Mouse (Mus musculus): ENCODE results near the gene Stk10. TPM values are rescaled to one million over a fixed set of nuclear protein-coding genes. Genes with fewer than 3 reads are reported as not detected.
"Not testable (repeated sequence)": the region's sequence is repeated elsewhere in the genome, so short reads cannot be mapped to it uniquely, and the experiment has no call there.

Stk10 gene
- polyA plus RNA-seq, 1 experiment from 2014 or later = 2.3 TPM

DNA sequence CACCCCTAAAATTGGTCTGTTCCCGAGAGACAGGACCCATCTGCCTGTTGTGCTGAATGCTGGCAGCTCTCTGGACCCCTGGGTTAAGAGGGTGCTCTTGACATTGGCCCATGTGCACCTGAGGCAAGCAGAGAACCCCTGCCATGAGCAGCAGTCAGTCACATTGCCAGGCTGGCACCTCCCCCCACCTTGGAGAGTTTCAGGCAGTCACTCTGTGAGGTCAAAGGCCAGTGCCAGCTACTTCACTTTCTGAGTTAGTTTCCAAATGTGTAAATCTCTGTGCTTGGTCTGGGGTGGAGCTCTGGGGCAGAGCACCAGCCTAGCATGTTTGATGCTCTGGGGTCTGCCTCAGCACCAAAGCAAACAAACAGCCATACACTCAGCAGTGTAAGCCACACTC is 84.9 kb downstream of the Stk10 start:
- 84% methylated on average over 1 of the region's 1 CpGs for WGBS
- H3K4me3 ChIP-seq (replicated peaks) = no peak overlapping the region
- ATAC-seq (ENCODE audit: low FRiP score) = no peak

DNA sequence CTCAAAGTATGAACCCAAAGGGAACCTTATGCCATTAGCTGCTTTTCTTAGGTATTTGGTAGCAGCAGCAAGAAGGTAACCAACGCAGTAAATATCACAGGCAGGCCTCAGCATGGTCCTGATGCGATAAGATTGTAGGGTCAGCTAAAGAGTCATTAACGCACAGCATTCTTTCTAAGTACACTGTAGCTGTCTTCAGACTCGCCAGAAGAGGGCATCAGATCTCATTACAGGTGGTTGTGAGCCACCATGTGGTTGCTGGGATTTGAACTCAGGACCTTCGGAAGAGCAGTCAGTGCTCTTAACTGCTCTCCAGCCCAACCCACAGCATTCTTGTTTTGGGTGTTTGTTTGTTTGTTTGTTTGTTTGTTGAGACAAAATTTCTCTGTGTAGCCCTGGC is 85.5 kb downstream of the Stk10 start:
- H3K27me3 ChIP-seq (replicated peaks) = not testable (repeated sequence)

More for the DNA sequence above, 84.9 kb downstream of the Stk10 start:
- Histone ChIP-seq H3K27me3 (replicated peaks) (no peaks in the 10 kb centered on the region), H3K4me2 (no peak overlapping the region), H3K4me1 (peaks cover 17% of the 10 kb centered on the region), H3K9me3 (replicated peaks) (no peaks in the 10 kb centered on the region), H3K36me3 (0 out of 2 replicates have a peak, but pooled peaks cover 4% of the 10 kb centered on the region), H3K9ac (replicated peaks) (no peak overlapping the region), H3K27ac (replicated peaks) (no peak overlapping the region)

DNA sequence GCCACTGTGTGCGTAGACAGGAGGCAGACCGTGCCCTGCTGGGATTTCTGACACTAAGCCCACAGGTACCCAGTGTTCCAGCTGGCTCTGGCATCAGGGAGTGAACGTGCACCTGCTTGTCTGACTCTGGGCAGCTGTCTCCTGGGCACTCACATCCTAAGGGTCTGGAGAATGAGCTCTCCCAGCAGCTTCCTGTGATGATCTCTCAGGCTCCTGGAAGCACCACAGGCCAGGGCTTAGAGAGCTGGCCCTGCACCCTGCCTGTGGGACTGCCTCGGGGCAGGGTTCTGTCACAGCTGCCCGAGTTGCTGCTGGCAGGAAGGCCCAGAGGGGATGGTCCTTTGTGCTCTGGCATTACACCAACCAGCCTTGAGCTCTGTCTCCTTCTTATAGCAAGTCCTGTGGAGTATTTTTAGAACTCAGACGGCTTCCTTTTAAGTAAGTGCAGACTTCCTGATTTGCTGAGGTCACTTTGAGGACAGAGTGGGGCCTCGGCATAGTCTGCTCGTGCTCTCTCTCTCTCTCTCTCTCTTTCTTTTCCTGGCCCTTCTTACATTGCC is 86.2 kb downstream of the Stk10 start:
- H3K9me3 ChIP-seq (replicated peaks) = no peaks in the 10 kb centered on the region
- H3K4me1 ChIP-seq = peaks cover 20% of the 10 kb centered on the region
- H3K4me2 ChIP-seq = no peak overlapping the region
- ATAC-seq (ENCODE audit: low FRiP score) = no peak
- H3K27me3 ChIP-seq (replicated peaks) = no peaks in the 10 kb centered on the region
- H3K4me3 ChIP-seq (replicated peaks) = no peak overlapping the region
- no peaks in the 10 kb centered on the region for H3K36me3 ChIP-seq
- no peak overlapping the region for H3K9ac ChIP-seq (replicated peaks)
- 0 out of 2 replicates have a peak overlapping the region, but pooled peaks have one; percentile 23 for H3K27ac ChIP-seq (replicated peaks)
- 40% methylated on average over 8 of the region's 8 CpGs for WGBS

More for the DNA sequence above, 85.5 kb downstream of the Stk10 start:
- H3K27ac ChIP-seq (replicated peaks); H3K9me3 ChIP-seq (replicated peaks); H3K9ac ChIP-seq (replicated peaks); H3K36me3 ChIP-seq; H3K4me3 ChIP-seq (replicated peaks); ATAC-seq (ENCODE audit: low FRiP score); H3K4me2 ChIP-seq: not testable (repeated sequence)
- 83% methylated on average over 5 of the region's 5 CpGs for WGBS
- H3K4me1 ChIP-seq = peaks cover 20% of the 10 kb centered on the region

- Histone ChIP-seq H3K9ac (replicated peaks) (no peak overlapping the region), H3K4me1 (peaks cover 20% of the 10 kb centered on the region), H3K4me3 (replicated peaks) (no peak overlapping the region), H3K27ac (replicated peaks) (no peak overlapping the region; the same call in 1 of the 2 replicates), H3K4me2 (no peak overlapping the region), H3K36me3 (no peaks in the 10 kb centered on the region), H3K9me3 (replicated peaks) (no peaks in the 10 kb centered on the region), H3K27me3 (replicated peaks) (no peaks in the 10 kb centered on the region)
- 65% methylated on average over 6 of the region's 6 CpGs for WGBS
- ATAC-seq (ENCODE audit: low FRiP score) = peak; percentile 12; the same call in 1 of the 2 replicates
These were observed 86.9 kb downstream of the Stk10 start for GRCm38 (mm10) chr11:32619866-32620456.

DNA sequence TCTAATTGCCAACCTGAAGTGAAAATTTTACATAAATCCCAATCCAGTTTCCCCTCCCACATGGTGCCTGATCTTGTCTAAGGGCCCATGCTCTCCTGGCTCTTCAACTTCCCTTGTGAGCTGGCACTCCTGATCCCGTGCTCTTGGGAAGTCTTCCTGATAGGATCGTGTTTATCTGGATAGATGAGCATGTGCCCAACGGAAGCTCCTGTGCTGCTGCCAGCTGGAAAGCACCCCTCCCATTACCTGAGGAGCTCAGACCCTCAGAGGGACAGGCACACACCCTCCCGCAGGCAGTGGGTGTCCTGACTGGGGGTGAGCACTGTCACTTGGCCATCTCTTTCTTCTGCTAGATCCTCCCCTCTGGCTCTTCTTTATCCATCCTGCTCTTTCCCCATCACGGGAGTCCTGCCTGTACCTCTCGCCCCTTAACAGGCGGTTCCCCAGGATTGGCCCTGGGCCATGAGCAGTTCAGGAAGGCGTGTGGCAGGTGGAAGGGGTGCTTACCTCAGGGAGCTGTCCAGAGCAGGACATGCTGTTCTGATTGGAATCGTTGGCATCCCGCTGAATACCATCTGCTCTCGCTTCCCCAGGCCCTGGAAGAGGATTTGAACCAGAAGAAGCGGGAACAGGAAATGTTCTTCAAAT is 88.8 kb downstream of the Stk10 start:
- no peak for ATAC-seq (ENCODE audit: low FRiP score)

DNA sequence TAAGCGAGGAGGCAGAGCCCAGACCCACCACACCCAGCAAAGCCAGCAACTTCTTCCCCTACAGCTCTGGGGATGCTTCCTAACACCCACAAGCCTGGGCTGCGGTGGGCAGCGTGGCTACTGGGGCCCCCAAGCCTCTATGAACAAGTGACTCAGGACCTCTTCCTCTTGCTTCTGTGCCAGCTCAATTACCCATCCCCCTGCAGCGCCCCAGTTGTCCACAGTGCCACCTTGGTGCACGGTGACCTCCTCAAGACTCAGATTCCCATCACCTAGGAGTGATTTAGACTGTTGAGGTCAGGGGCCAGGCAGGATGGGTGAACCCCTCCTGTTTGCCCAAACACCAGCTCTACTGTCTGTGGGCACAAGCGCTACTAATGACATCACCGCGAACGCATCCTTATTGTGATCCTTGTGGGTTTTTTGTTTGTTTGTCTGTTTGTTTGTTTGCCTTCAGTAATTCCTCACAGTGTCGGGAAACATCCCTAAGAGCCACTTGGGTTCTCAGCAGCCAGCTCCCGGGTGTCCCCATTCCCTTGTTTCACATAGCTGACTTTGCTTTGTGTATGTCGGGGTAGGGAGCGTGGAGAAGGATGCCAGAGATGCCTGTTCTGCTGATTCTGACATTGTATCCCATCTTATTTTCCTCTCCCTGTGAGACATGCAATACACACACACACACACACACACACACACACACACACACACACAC is 89.5 kb downstream of the Stk10 start:
- 83% methylated on average over 13 of the region's 13 CpGs for WGBS

More for the DNA sequence above, 88.8 kb downstream of the Stk10 start:
- H3K9me3 ChIP-seq (replicated peaks) = no peaks in the 10 kb centered on the region
- no peak overlapping the region for H3K4me2 ChIP-seq
- H3K4me1 ChIP-seq = peaks cover 20% of the 10 kb centered on the region
- no peaks in the 10 kb centered on the region for H3K36me3 ChIP-seq
- no peak overlapping the region for H3K27ac ChIP-seq (replicated peaks)
- H3K4me3 ChIP-seq (replicated peaks) = no peak overlapping the region
- no peaks in the 10 kb centered on the region for H3K27me3 ChIP-seq (replicated peaks)
- 81% methylated on average over 12 of the region's 12 CpGs for WGBS
- no peak overlapping the region for H3K9ac ChIP-seq (replicated peaks)

GRCm38 (mm10) chr11:32623236-32623635 is 90.1 kb downstream of the Stk10 start:
- H3K36me3 ChIP-seq = no peaks in the 10 kb centered on the region
- H3K27ac ChIP-seq (replicated peaks) = no peak overlapping the region
- peak; percentile 36; the same call in 1 of the 2 replicates for ATAC-seq (ENCODE audit: low FRiP score)
- no peaks in the 10 kb centered on the region for H3K27me3 ChIP-seq (replicated peaks)
- 67% methylated on average over 5 of the region's 5 CpGs for WGBS
- H3K4me3 ChIP-seq (replicated peaks) = no peak overlapping the region
- no peak overlapping the region for H3K4me2 ChIP-seq
- H3K9me3 ChIP-seq (replicated peaks) = no peaks in the 10 kb centered on the region
- H3K4me1 ChIP-seq = peaks cover 20% of the 10 kb centered on the region
- H3K9ac ChIP-seq (replicated peaks) = no peak overlapping the region

More for the DNA sequence above, 89.5 kb downstream of the Stk10 start:
- Histone ChIP-seq H3K36me3 (no peaks in the 10 kb centered on the region), H3K4me3 (replicated peaks) (no peak overlapping the region), H3K4me2 (no peak overlapping the region), H3K27me3 (replicated peaks) (no peaks in the 10 kb centered on the region), H3K9me3 (replicated peaks) (no peaks in the 10 kb centered on the region), H3K4me1 (peaks cover 20% of the 10 kb centered on the region), H3K9ac (replicated peaks) (no peak overlapping the region), H3K27ac (replicated peaks) (no peak overlapping the region)
- no peak for ATAC-seq (ENCODE audit: low FRiP score)

DNA sequence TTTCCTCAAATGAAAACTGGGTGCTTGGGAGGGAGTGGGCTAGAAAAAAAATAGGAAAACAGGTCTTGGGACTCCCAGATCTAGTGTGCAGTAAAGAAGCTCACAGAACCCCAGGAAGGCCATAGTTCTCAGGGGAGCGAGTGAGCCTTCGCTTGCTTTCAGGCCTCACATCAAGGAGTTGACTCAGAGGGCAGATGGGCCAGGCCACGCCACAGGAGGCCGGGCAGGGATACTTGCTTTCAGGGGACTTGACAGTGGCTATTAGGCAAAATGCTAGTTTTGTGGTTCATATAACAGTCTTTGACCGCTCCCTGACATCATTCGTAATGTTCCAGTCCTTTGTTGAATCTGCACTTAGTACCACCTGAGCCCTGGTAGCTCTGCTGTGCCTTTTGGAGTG is 90.8 kb downstream of the Stk10 start:
- Histone ChIP-seq H3K36me3 (no peaks in the 10 kb centered on the region), H3K27me3 (replicated peaks) (no peaks in the 10 kb centered on the region), H3K4me3 (replicated peaks) (no peak overlapping the region), H3K4me1 (peaks cover 19% of the 10 kb centered on the region), H3K9ac (replicated peaks) (no peak overlapping the region), H3K27ac (replicated peaks) (no peak overlapping the region), H3K4me2 (no peak overlapping the region), H3K9me3 (replicated peaks) (no peaks in the 10 kb centered on the region)
- no peak for ATAC-seq (ENCODE audit: low FRiP score)
- 76% methylated on average over 6 of the region's 6 CpGs for WGBS

- no peak overlapping the region for H3K9ac ChIP-seq (replicated peaks)
- 0 out of 2 replicates have a peak, but pooled peaks cover 8% of the 10 kb centered on the region for H3K4me1 ChIP-seq
- no peak overlapping the region for H3K4me3 ChIP-seq (replicated peaks)
- 50% methylated on average over 1 of the region's 1 CpGs for WGBS
- H3K9me3 ChIP-seq (replicated peaks) = no peaks in the 10 kb centered on the region
- no peak overlapping the region for H3K27ac ChIP-seq (replicated peaks)
- no peaks in the 10 kb centered on the region for H3K27me3 ChIP-seq (replicated peaks)
- no peak overlapping the region for H3K4me2 ChIP-seq
- no peak for ATAC-seq (ENCODE audit: low FRiP score)
- H3K36me3 ChIP-seq = no peaks in the 10 kb centered on the region
These were observed 92.6 kb downstream of the Stk10 start for GRCm38 (mm10) chr11:32625677-32626076.

GRCm38 (mm10) chr11:32626079-32626478 is 93.0 kb downstream of the Stk10 start:
- 76% methylated on average over 6 of the region's 6 CpGs for WGBS
- ATAC-seq (ENCODE audit: low FRiP score) = no peak
- 0 out of 2 replicates have a peak, but pooled peaks cover 8% of the 10 kb centered on the region for H3K4me1 ChIP-seq

DNA sequence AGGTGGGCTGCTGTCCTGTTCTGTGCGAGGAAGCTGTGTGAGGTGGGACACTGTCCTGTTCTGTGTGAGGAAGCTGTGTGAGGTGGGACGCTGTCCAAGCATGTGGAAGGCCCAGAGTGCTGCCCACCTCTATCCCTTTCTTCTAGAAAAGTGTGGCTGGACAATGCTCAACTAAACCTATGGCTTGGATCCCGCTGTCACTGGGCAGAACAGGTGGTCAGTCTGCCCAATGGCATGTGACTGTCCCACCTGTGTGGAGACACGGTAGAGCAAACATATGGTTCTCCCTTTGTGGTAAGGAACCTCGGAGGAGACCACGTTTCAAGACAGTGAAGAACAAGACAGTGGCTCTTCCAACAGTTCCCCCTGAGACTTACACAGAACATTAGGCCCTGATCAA is 94.8 kb downstream of the Stk10 start:
- no peak overlapping the region for H3K4me3 ChIP-seq (replicated peaks)
- no peak overlapping the region for H3K9ac ChIP-seq (replicated peaks)
- ATAC-seq (ENCODE audit: low FRiP score) = no peak
- 83% methylated on average over 6 of the region's 6 CpGs for WGBS
- no peaks in the 10 kb centered on the region for H3K27me3 ChIP-seq (replicated peaks)
- no peak overlapping the region for H3K27ac ChIP-seq (replicated peaks)
- H3K4me1 ChIP-seq = 0 out of 2 replicates have a peak, but pooled peaks cover 3% of the 10 kb centered on the region
- H3K4me2 ChIP-seq = no peak overlapping the region
- H3K9me3 ChIP-seq (replicated peaks) = no peaks in the 10 kb centered on the region
- no peaks in the 10 kb centered on the region for H3K36me3 ChIP-seq

More at GRCm38 (mm10) chr11:32626079-32626478, 93.0 kb downstream of the Stk10 start:
- Histone ChIP-seq H3K27ac (replicated peaks) (no peak overlapping the region), H3K9ac (replicated peaks) (no peak overlapping the region), H3K27me3 (replicated peaks) (no peaks in the 10 kb centered on the region), H3K36me3 (no peaks in the 10 kb centered on the region), H3K4me3 (replicated peaks) (no peak overlapping the region), H3K9me3 (replicated peaks) (no peaks in the 10 kb centered on the region), H3K4me2 (no peak overlapping the region)

Measured in neural tube, embryonic 15.5 days (tissue).